Mouse (Mus musculus) myocyte (in vitro differentiated cells): ENCODE results near the gene Parvb. TPM values are rescaled to one million over a fixed set of nuclear protein-coding genes. Genes with fewer than 3 reads are reported as not detected.

Experiments
- H3K27me3 ChIP-seq: one replicate; pipeline ENCODE4 v1.6.1; 2011; ENCODE audit not compliant: control insufficient read depth, insufficient read depth, insufficient read length
- H3K36me3 ChIP-seq: one replicate; pipeline ENCODE4 v1.6.1; 2011; ENCODE audit not compliant: control insufficient read depth, insufficient read depth
- H3K4me2 ChIP-seq: one replicate; pipeline ENCODE4 v1.6.1; 2011; ENCODE audit warnings: low read depth, control low read depth
- H3K4me3 ChIP-seq: one replicate; pipeline ENCODE4 v1.5.1; 2011; ENCODE audit warnings: mild to moderate bottlenecking, control low read depth, moderate library complexity
- H3K79me2 ChIP-seq: one replicate; pipeline ENCODE4 v1.6.1; 2011; ENCODE audit not compliant: control insufficient read depth, insufficient read depth
- H3ac ChIP-seq: one replicate; pipeline ENCODE4 v1.6.1; 2011; ENCODE audit not compliant: control insufficient read depth, insufficient read length
- CEBPB ChIP-seq: IDR thresholded peaks from 2 replicates; pipeline ENCODE4 v1.6.1; 2011; ENCODE audit warnings: mild to moderate bottlenecking, moderate library complexity; ENCODE audit not compliant: poor library complexity, insufficient read depth, severe bottlenecking
- E2F4 ChIP-seq: IDR thresholded peaks from one replicate; pipeline ENCODE4 v1.6.1; 2011; ENCODE audit warnings: mild to moderate bottlenecking, control low read depth, moderate library complexity; ENCODE audit not compliant: insufficient read depth
- MAX ChIP-seq: IDR thresholded peaks from one replicate; pipeline ENCODE4 v1.6.1; 2011; ENCODE audit warnings: low read depth, mild to moderate bottlenecking, control low read depth
- MYOD1 ChIP-seq, 3 experiments: IDR thresholded peaks; one replicate each; pipeline ENCODE4 v1.6.1; 2011; ENCODE audit warnings: control low read depth in 2 of 3, low read depth in 2 of 3, mild to moderate bottlenecking in 2 of 3, moderate library complexity in 1 of 3; ENCODE audit not compliant: insufficient read length in 2 of 3, control insufficient read depth in 1 of 3
- MYOG ChIP-seq, 3 experiments: IDR thresholded peaks; one replicate each; pipeline ENCODE4 v1.6.1; 2011; ENCODE audit warnings: control low read depth in 2 of 3, low read depth in 2 of 3, mild to moderate bottlenecking in 2 of 3; ENCODE audit not compliant: insufficient read length in 2 of 3, control insufficient read depth in 1 of 3, insufficient read depth in 1 of 3
- POLR2A ChIP-seq: IDR thresholded peaks from one replicate; pipeline ENCODE4 v1.6.1; 2011; ENCODE audit warnings: low read depth, mild to moderate bottlenecking, control low read depth, moderate library complexity; ENCODE audit not compliant: insufficient read length
- POLR2AphosphoS2 ChIP-seq: IDR thresholded peaks from one replicate; pipeline ENCODE4 v1.6.1; 2011; ENCODE audit warnings: low read depth, control low read depth; ENCODE audit not compliant: insufficient read length
- REST ChIP-seq: IDR thresholded peaks from one replicate; pipeline ENCODE4 v1.6.1; 2011; ENCODE audit warnings: mild to moderate bottlenecking, control low read depth, moderate library complexity; ENCODE audit not compliant: insufficient read depth, insufficient read length
- SRF ChIP-seq: IDR thresholded peaks from one replicate; pipeline ENCODE4 v1.6.1; 2011; ENCODE audit warnings: low read depth; ENCODE audit not compliant: control insufficient read depth, insufficient read length
- TCF12 ChIP-seq: IDR thresholded peaks from one replicate; pipeline ENCODE4 v1.6.1; 2011; ENCODE audit warnings: mild to moderate bottlenecking, control low read depth; ENCODE audit not compliant: poor library complexity, insufficient read depth, severe bottlenecking
- TCF3 ChIP-seq: IDR thresholded peaks from one replicate; pipeline ENCODE4 v1.6.1; 2011; ENCODE audit warnings: low read depth, control low read depth; ENCODE audit not compliant: insufficient read length
- USF1 ChIP-seq: IDR thresholded peaks from one replicate; pipeline ENCODE4 v1.6.1; 2011; ENCODE audit warnings: low read depth, mild to moderate bottlenecking, control low read depth, moderate library complexity
- polyA plus RNA-seq: library from polyadenylated mRNA; unstranded; fragments of >200 nt; fragmentation: generic; extraction: Trizol; gene quantifications from one replicate; pipeline ENCODE4 v1.2.1, GENCODE M21; 2012; ENCODE audit warnings: missing spikeins

The Parvb gene
- polyA plus RNA-seq, 1 experiment: 86.2 TPM

DNA sequence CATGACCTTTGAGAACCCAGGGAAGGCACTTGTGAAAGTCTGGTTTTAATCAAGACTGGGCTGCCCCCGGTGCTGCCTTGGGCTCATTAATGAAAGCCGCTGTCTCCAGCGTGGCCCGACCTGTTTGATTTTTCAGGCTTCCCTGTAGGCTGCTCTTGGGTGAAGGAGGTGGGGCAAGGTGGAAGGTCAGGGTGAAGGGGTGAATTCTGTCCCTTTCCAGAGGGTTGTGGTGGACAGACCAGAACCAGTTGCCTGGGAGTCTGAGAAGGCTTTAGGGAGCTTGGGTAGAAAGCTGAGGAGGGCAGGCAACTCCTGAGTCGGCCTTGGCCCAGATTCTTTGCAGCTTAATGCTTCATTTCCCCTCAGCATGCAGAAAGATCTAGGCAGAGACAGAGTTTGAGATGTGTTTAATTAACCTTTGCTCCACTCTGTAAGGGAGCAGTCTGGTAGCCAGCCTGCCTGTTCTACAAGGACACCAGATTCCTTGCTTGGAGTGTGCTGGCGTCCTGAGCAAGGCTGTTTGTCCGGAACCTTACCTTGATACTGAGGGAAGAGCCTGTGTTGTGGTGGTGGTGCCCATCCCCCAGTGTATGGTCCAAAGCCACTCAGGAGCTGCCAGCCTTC is 15.3 kb upstream of the Parvb start:
- Histone ChIP-seq H3K4me3 (no peak overlapping the region), H3K27me3 (no peaks in the 10 kb centered on the region), H3ac (no peak overlapping the region), H3K36me3 (no peaks in the 10 kb centered on the region), H3K79me2 (no peaks in the 10 kb centered on the region), H3K4me2 (no peak overlapping the region)
- TF ChIP-seq E2F4 (no peak), MAX (no peak), POLR2A (peak; percentile 8)

- H3ac ChIP-seq: no peak overlapping the region
- H3K4me2 ChIP-seq: no peak overlapping the region
- H3K4me3 ChIP-seq: no peak overlapping the region
- no peak for TF ChIP-seq TCF3
- no peak for TF ChIP-seq MYOG (IDR thresholded peaks at IDR 0.05; ENCODE audit: control insufficient read depth in 1 of 3, insufficient read depth in 1 of 3, insufficient read length in 2 of 3, low read depth in 2 of 3)
- no peak for TF ChIP-seq E2F4
- TF ChIP-seq MAX: no peak
- TF ChIP-seq MYOD1 (IDR thresholded peaks at IDR 0.05; ENCODE audit: control insufficient read depth in 1 of 3, insufficient read length in 2 of 3, low read depth in 2 of 3): no peak
- TF ChIP-seq CEBPB: no peak
- TF ChIP-seq TCF12: no peak
- no peak for TF ChIP-seq REST
- TF ChIP-seq POLR2AphosphoS2: no peak
- no peak for TF ChIP-seq POLR2A
- TF ChIP-seq SRF: no peak
- no peak for TF ChIP-seq USF1
- H3K79me2 ChIP-seq: no peaks in the 10 kb centered on the region
- no peaks in the 10 kb centered on the region for H3K36me3 ChIP-seq
- no peaks in the 10 kb centered on the region for H3K27me3 ChIP-seq
These were observed 13.7 kb upstream of the Parvb start for GRCm38 (mm10) chr15:84217969-84218782.

- Histone ChIP-seq H3K4me2 (no peak overlapping the region), H3K36me3 (no peaks in the 10 kb centered on the region)
- TF ChIP-seq USF1: no peak
- no peak for TF ChIP-seq MAX
- TF ChIP-seq POLR2AphosphoS2: no peak
- no peak for TF ChIP-seq MYOG (IDR thresholded peaks at IDR 0.05; ENCODE audit: control insufficient read depth in 1 of 3, insufficient read depth in 1 of 3, insufficient read length in 2 of 3, low read depth in 2 of 3)
- TF ChIP-seq TCF3: no peak
- no peak for TF ChIP-seq CEBPB
- no peak for TF ChIP-seq MYOD1 (IDR thresholded peaks at IDR 0.05; ENCODE audit: control insufficient read depth in 1 of 3, insufficient read length in 2 of 3, low read depth in 2 of 3)
- no peak for TF ChIP-seq REST
- TF ChIP-seq SRF: no peak
These were observed 13.0 kb upstream of the Parvb start for GRCm38 (mm10) chr15:84218783-84219271.

DNA sequence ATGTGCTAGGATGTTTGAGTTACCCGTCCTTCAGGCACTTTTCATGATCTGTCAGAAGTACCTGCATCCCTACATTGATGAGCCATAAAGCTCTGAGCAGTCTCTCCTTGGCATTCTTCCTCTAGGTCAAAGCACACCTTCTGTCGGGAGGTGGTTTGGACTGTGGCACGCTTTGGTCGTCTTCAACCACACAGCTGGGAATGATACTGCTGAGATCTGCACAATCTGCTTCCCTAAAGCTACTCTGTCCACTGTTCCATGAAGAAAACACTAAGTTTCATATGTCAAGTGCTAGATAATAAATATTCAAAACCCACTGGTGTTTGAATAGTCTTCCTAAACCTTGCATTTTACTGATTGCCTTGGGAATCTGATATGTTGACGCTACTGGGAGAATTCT is 10.3 kb upstream of the Parvb start:
- no peak overlapping the region for H3ac ChIP-seq
- H3K79me2 ChIP-seq: no peaks in the 10 kb centered on the region
- no peak for TF ChIP-seq MYOD1 (IDR thresholded peaks at IDR 0.05; ENCODE audit: control insufficient read depth in 1 of 3, insufficient read length in 2 of 3, low read depth in 2 of 3)
- no peak for TF ChIP-seq E2F4
- TF ChIP-seq MYOG (IDR thresholded peaks at IDR 0.05; ENCODE audit: control insufficient read depth in 1 of 3, insufficient read depth in 1 of 3, insufficient read length in 2 of 3, low read depth in 2 of 3): no peak
- no peak for TF ChIP-seq MAX
- TF ChIP-seq POLR2A: no peak
- TF ChIP-seq USF1: no peak
- TF ChIP-seq CEBPB: no peak
- TF ChIP-seq SRF: no peak
- TF ChIP-seq REST: no peak
- no peak for TF ChIP-seq TCF12
- no peak for TF ChIP-seq TCF3
- no peaks in the 10 kb centered on the region for H3K36me3 ChIP-seq
- H3K27me3 ChIP-seq: no peaks in the 10 kb centered on the region
- no peak overlapping the region for H3K4me2 ChIP-seq
- H3K4me3 ChIP-seq: no peak overlapping the region

More at GRCm38 (mm10) chr15:84218783-84219271, 13.0 kb upstream of the Parvb start:
- no peak overlapping the region for H3ac ChIP-seq
- no peak overlapping the region for H3K4me3 ChIP-seq
- no peaks in the 10 kb centered on the region for H3K27me3 ChIP-seq
- H3K79me2 ChIP-seq: no peaks in the 10 kb centered on the region
